Comparison of ENCODE assay signal across 18 mouse cellular contexts in the genomic region with DNA sequence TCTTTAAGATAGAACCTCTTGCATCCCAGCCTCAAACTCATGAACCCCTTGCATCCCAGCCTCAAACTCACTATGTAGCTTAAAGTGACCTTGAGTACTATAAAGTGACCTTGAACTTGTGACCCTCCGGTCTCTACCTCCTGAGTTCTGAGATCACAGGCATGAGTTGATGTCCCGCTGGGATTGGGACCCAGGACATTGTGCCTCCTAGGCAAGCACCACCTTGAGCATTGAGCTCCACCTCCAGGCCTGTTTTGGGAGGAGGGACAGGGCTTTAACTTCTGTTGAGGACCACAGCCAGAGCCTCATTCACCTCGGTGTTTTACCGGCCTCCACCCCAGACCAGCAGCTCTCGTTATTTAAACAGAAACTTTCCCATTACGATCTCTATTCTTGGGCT.
DNase-seq lines count a peak whose midpoint lies in the region; ATAC-seq and TF ChIP-seq lines count a peak whose summit lies in the region.
"Had no signal": no experiment of that assay in that cellular context is flagged by ENCODE, and none has a peak within 500 bp of the region (broad histone marks: within the 10 kb centered on the region; RNA-seq: fewer than 3 reads in every experiment).

No protein-coding gene starts in this region.

- TF ChIP-seq CTCF in liver, postnatal 0 days (IDR thresholded peaks at IDR 0.05; ENCODE audit: low read depth): no peak

- DNase-seq in hindbrain, embryonic 11.5 days (ENCODE audit: low spot score): no peak
- DNase-seq in lung, postnatal 10 days: no peak
- peak; percentile 94 for DNase-seq in R1 (ENCODE audit: low read depth, low spot score)
- no peak for DNase-seq in liver, postnatal 0 days
- DNase-seq: adrenal gland, postnatal 25 days; cerebellum, adult 8-10 months; gastrocnemius, postnatal 10 days; layer of hippocampus, postnatal 36 days; left cerebral cortex, postnatal 4 days; lung, postnatal 14 days; right cerebral cortex, postnatal 14 days had no signal

- no peaks in the 10 kb centered on the region for H3K9me3 ChIP-seq in hindbrain, embryonic 13.5 days
- no peaks in the 10 kb centered on the region for H3K9me3 ChIP-seq in hindbrain, embryonic 11.5 days (ENCODE audit: control insufficient read depth, low read length)
- no peaks in the 10 kb centered on the region for H3K9me3 ChIP-seq in lung, embryonic 16.5 days (ENCODE audit: control insufficient read depth, low read length)
- no peaks in the 10 kb centered on the region for H3K9me3 ChIP-seq in limb, embryonic 15.5 days
- H3K9me3 ChIP-seq in liver, postnatal 0 days (ENCODE audit: low read length): no peaks in the 10 kb centered on the region
- H3K9me3 ChIP-seq: embryonic facial prominence, embryonic 12.5 days; megakaryocyte, embryonic 14.5 days; neural tube, embryonic 13.5 days had no signal

- H3K36me3 ChIP-seq in hindbrain, embryonic 13.5 days: no peaks in the 10 kb centered on the region
- no peaks in the 10 kb centered on the region for H3K36me3 ChIP-seq in hindbrain, embryonic 11.5 days (ENCODE audit: control insufficient read depth, insufficient read depth, low read length)
- H3K36me3 ChIP-seq in lung, embryonic 16.5 days (ENCODE audit: control insufficient read depth, insufficient read depth, low read length): no peaks in the 10 kb centered on the region
- H3K36me3 ChIP-seq in limb, embryonic 15.5 days: no peaks in the 10 kb centered on the region
- H3K36me3 ChIP-seq in liver, postnatal 0 days (replicated peaks; ENCODE audit: insufficient read depth, low read length): 0 out of 2 replicates have a peak, but pooled peaks cover 2% of the 10 kb centered on the region
- H3K36me3 ChIP-seq: embryonic facial prominence, embryonic 12.5 days; neural tube, embryonic 13.5 days had no signal

- ATAC-seq in hindbrain, embryonic 13.5 days (ENCODE audit: low FRiP score): no peak
- no peak for ATAC-seq in hindbrain, embryonic 11.5 days (ENCODE audit: low FRiP score)
- ATAC-seq in lung, embryonic 16.5 days (ENCODE audit: low read depth): no peak
- 0 out of 2 replicates have a peak, but pooled peaks have one; percentile 35 for ATAC-seq in limb, embryonic 15.5 days (ENCODE audit: insufficient number of reproducible peaks, low FRiP score, low TSS enrichment, low read depth)
- ATAC-seq in liver, postnatal 0 days: no peak

- WGBS in hindbrain, embryonic 13.5 days: 80% methylated on average over 6 of the region's 6 CpGs
- WGBS in hindbrain, embryonic 11.5 days: 85% methylated on average over 6 of the region's 6 CpGs
- WGBS in lung, embryonic 16.5 days: 68% methylated on average over 6 of the region's 6 CpGs
- WGBS in limb, embryonic 15.5 days: 40% methylated on average over 6 of the region's 6 CpGs
- WGBS in liver, postnatal 0 days (ENCODE audit: insufficient replicate concordance): 70% methylated on average over 6 of the region's 6 CpGs

- H3K4me3 ChIP-seq in hindbrain, embryonic 13.5 days: no peak overlapping the region
- no peak overlapping the region for H3K4me3 ChIP-seq in hindbrain, embryonic 11.5 days (ENCODE audit: low read depth, low read length)
- no peak overlapping the region for H3K4me3 ChIP-seq in lung, embryonic 16.5 days (ENCODE audit: low read length)
- no peak overlapping the region for H3K4me3 ChIP-seq in limb, embryonic 15.5 days
- no peak overlapping the region for H3K4me3 ChIP-seq in liver, postnatal 0 days (ENCODE audit: low read depth, low read length)
- H3K4me3 ChIP-seq: embryonic facial prominence, embryonic 12.5 days; megakaryocyte, embryonic 14.5 days; neural tube, embryonic 13.5 days had no signal

- peaks cover 92% of the 10 kb centered on the region for H3K4me1 ChIP-seq in hindbrain, embryonic 13.5 days (replicated peaks)
- H3K4me1 ChIP-seq in hindbrain, embryonic 11.5 days (replicated peaks; ENCODE audit: control insufficient read depth, insufficient read depth, low read length): peaks cover 23% of the 10 kb centered on the region
- H3K4me1 ChIP-seq in lung, embryonic 16.5 days (replicated peaks; ENCODE audit: control insufficient read depth, insufficient read depth, low read length): peaks cover 60% of the 10 kb centered on the region
- peaks cover 54% of the 10 kb centered on the region for H3K4me1 ChIP-seq in limb, embryonic 15.5 days
- H3K4me1 ChIP-seq in liver, postnatal 0 days (ENCODE audit: insufficient read depth): peaks cover 53% of the 10 kb centered on the region

- no peaks in the 10 kb centered on the region for H3K27me3 ChIP-seq in hindbrain, embryonic 13.5 days
- no peaks in the 10 kb centered on the region for H3K27me3 ChIP-seq in hindbrain, embryonic 11.5 days (ENCODE audit: control insufficient read depth, insufficient read depth, low read length)
- H3K27me3 ChIP-seq in lung, embryonic 16.5 days (ENCODE audit: control insufficient read depth, insufficient read depth, low read depth, low read length): no peaks in the 10 kb centered on the region
- H3K27me3 ChIP-seq in limb, embryonic 15.5 days: no peaks in the 10 kb centered on the region
- no peaks in the 10 kb centered on the region for H3K27me3 ChIP-seq in liver, postnatal 0 days (ENCODE audit: insufficient read depth, low read length)
- H3K27me3 ChIP-seq: embryonic facial prominence, embryonic 12.5 days; megakaryocyte, embryonic 14.5 days; neural tube, embryonic 13.5 days had no signal

- no peak for TF ChIP-seq EP300 in liver, postnatal 0 days (IDR thresholded peaks at IDR 0.05; ENCODE audit: low read depth)

- H3K4me2 ChIP-seq in hindbrain, embryonic 13.5 days: no peak overlapping the region
- no peak overlapping the region for H3K4me2 ChIP-seq in hindbrain, embryonic 11.5 days (replicated peaks; ENCODE audit: low read depth, low read length)
- no peak overlapping the region for H3K4me2 ChIP-seq in lung, embryonic 16.5 days (ENCODE audit: low read depth, low read length)
- H3K4me2 ChIP-seq in limb, embryonic 15.5 days: no peak overlapping the region
- H3K4me2 ChIP-seq in liver, postnatal 0 days (ENCODE audit: low read depth, low read length): no peak overlapping the region
- H3K4me2 ChIP-seq: embryonic facial prominence, embryonic 12.5 days; neural tube, embryonic 13.5 days had no signal

- H3K27ac ChIP-seq in hindbrain, embryonic 13.5 days: peak overlapping the region; percentile 35; the same call in 1 of the 2 replicates
- H3K27ac ChIP-seq in hindbrain, embryonic 11.5 days (ENCODE audit: low read depth, low read length): no peak overlapping the region
- H3K27ac ChIP-seq in lung, embryonic 16.5 days (ENCODE audit: low read length): peak overlapping the region; percentile 11; the same call in 1 of the 2 replicates
- H3K27ac ChIP-seq in limb, embryonic 15.5 days: no peak overlapping the region
- no peak overlapping the region for H3K27ac ChIP-seq in liver, postnatal 0 days (ENCODE audit: low read depth)
- H3K27ac ChIP-seq: embryonic facial prominence, embryonic 12.5 days; liver, embryonic 14.5 days; neural tube, embryonic 13.5 days had no signal

- H3K9ac ChIP-seq in hindbrain, embryonic 13.5 days: no peak overlapping the region
- H3K9ac ChIP-seq in hindbrain, embryonic 11.5 days (ENCODE audit: low read depth, low read length): no peak overlapping the region
- no peak overlapping the region for H3K9ac ChIP-seq in lung, embryonic 16.5 days (ENCODE audit: low read length)
- no peak overlapping the region for H3K9ac ChIP-seq in limb, embryonic 15.5 days
- H3K9ac ChIP-seq in liver, postnatal 0 days (replicated peaks): no peak overlapping the region
- H3K9ac ChIP-seq: embryonic facial prominence, embryonic 12.5 days; liver, embryonic 14.5 days; neural tube, embryonic 13.5 days had no signal

Comparison
In these comparisons a context has a peak if more than half of its experiments do, and no peak if none do; other contexts are left out.
1. H3K27ac ChIP-seq: peak in hindbrain, embryonic 13.5 days (single experiment) and lung, embryonic 16.5 days (single experiment); none in hindbrain, embryonic 11.5 days (single experiment), limb, embryonic 15.5 days (single experiment) and liver, postnatal 0 days (single experiment).